Mouse (Mus musculus): ENCODE data around the gene Fam178b. TPM values are rescaled to one million over a fixed set of nuclear protein-coding genes. Genes with fewer than 3 reads are reported as not detected.

Gene Fam178b
- polyA plus RNA-seq, 1 experiment from 2014 or later: 0.28 TPM

- peak overlapping the region; percentile 100 for H3K4me3 ChIP-seq (ENCODE audit: low read length)
- WGBS: 81% methylated on average over 1 of the region's 1 CpGs
- H3K4me2 ChIP-seq (ENCODE audit: low read length): peak overlapping the region; percentile 72
- no peaks in the 10 kb centered on the region for H3K27me3 ChIP-seq (replicated peaks; ENCODE audit: control insufficient read depth, insufficient read depth, low read length)
- H3K9me3 ChIP-seq (ENCODE audit: control insufficient read depth, low read length): no peaks in the 10 kb centered on the region
- no peak overlapping the region for H3K27ac ChIP-seq (ENCODE audit: low read depth, low read length)
- ATAC-seq: no peak
- H3K36me3 ChIP-seq (ENCODE audit: control insufficient read depth, insufficient read depth, low read length): peaks cover 23% of the 10 kb centered on the region
- H3K9ac ChIP-seq (ENCODE audit: low read depth, low read length): peak overlapping the region; percentile 98
- H3K4me1 ChIP-seq (ENCODE audit: control insufficient read depth, insufficient read depth, low read depth, low read length): peaks cover 21% of the 10 kb centered on the region
These were observed 25.6 kb upstream of the Fam178b start for GRCm38 (mm10) chr1:36708626-36709025.

- H3K4me3 ChIP-seq (ENCODE audit: low read length): no peak overlapping the region
These were observed 24.8 kb upstream of the Fam178b start for GRCm38 (mm10) chr1:36707797-36708196.

GRCm38 (mm10) chr1:36707166-36707565 is 24.2 kb upstream of the Fam178b start:
- WGBS: 70% methylated on average over 2 of the region's 2 CpGs
- H3K27ac ChIP-seq (ENCODE audit: low read depth, low read length): no peak overlapping the region
- no peak overlapping the region for H3K9ac ChIP-seq (ENCODE audit: low read depth, low read length)
- no peak for ATAC-seq
- H3K4me1 ChIP-seq (ENCODE audit: control insufficient read depth, insufficient read depth, low read depth, low read length): peaks cover 21% of the 10 kb centered on the region
- peaks cover 29% of the 10 kb centered on the region for H3K36me3 ChIP-seq (ENCODE audit: control insufficient read depth, insufficient read depth, low read length)
- H3K4me2 ChIP-seq (ENCODE audit: low read length): no peak overlapping the region
- no peaks in the 10 kb centered on the region for H3K27me3 ChIP-seq (replicated peaks; ENCODE audit: control insufficient read depth, insufficient read depth, low read length)
- no peak overlapping the region for H3K4me3 ChIP-seq (ENCODE audit: low read length)
- H3K9me3 ChIP-seq (ENCODE audit: control insufficient read depth, low read length): no peaks in the 10 kb centered on the region

More at GRCm38 (mm10) chr1:36707797-36708196, 24.8 kb upstream of the Fam178b start:
- peaks cover 21% of the 10 kb centered on the region for H3K4me1 ChIP-seq (ENCODE audit: control insufficient read depth, insufficient read depth, low read depth, low read length)
- H3K27ac ChIP-seq (ENCODE audit: low read depth, low read length): no peak overlapping the region
- H3K36me3 ChIP-seq (ENCODE audit: control insufficient read depth, insufficient read depth, low read length): peaks cover 26% of the 10 kb centered on the region
- ATAC-seq: no peak
- no peaks in the 10 kb centered on the region for H3K9me3 ChIP-seq (ENCODE audit: control insufficient read depth, low read length)
- H3K27me3 ChIP-seq (replicated peaks; ENCODE audit: control insufficient read depth, insufficient read depth, low read length): no peaks in the 10 kb centered on the region
- peak overlapping the region; percentile 72 for H3K4me2 ChIP-seq (ENCODE audit: low read length)
- WGBS: 83% methylated on average over 3 of the region's 3 CpGs
- H3K9ac ChIP-seq (ENCODE audit: low read depth, low read length): peak overlapping the region; percentile 98

GRCm38 (mm10) chr1:36697030-36697429 is 14.0 kb upstream of the Fam178b start:
- H3K27me3 ChIP-seq (replicated peaks; ENCODE audit: control insufficient read depth, insufficient read depth, low read length): no peaks in the 10 kb centered on the region
- H3K4me3 ChIP-seq (ENCODE audit: low read length): no peak overlapping the region
- H3K4me1 ChIP-seq (ENCODE audit: control insufficient read depth, insufficient read depth, low read depth, low read length): peaks cover 7% of the 10 kb centered on the region
- peaks cover 39% of the 10 kb centered on the region for H3K36me3 ChIP-seq (ENCODE audit: control insufficient read depth, insufficient read depth, low read length)
- WGBS: 77% methylated on average over 5 of the region's 5 CpGs
- no peak overlapping the region for H3K4me2 ChIP-seq (ENCODE audit: low read length)
- ATAC-seq: no peak
- no peak overlapping the region for H3K9ac ChIP-seq (ENCODE audit: low read depth, low read length)
- H3K9me3 ChIP-seq (ENCODE audit: control insufficient read depth, low read length): no peaks in the 10 kb centered on the region
- H3K27ac ChIP-seq (ENCODE audit: low read depth, low read length): no peak overlapping the region

GRCm38 (mm10) chr1:36696411-36696810 is 13.4 kb upstream of the Fam178b start:
- no peak overlapping the region for H3K4me3 ChIP-seq (ENCODE audit: low read length)
- WGBS: 79% methylated on average over 6 of the region's 6 CpGs
- H3K27me3 ChIP-seq (replicated peaks; ENCODE audit: control insufficient read depth, insufficient read depth, low read length): no peaks in the 10 kb centered on the region
- H3K9ac ChIP-seq (ENCODE audit: low read depth, low read length): no peak overlapping the region
- ATAC-seq: no peak
- no peaks in the 10 kb centered on the region for H3K9me3 ChIP-seq (ENCODE audit: control insufficient read depth, low read length)
- peaks cover 33% of the 10 kb centered on the region for H3K36me3 ChIP-seq (ENCODE audit: control insufficient read depth, insufficient read depth, low read length)
- H3K27ac ChIP-seq (ENCODE audit: low read depth, low read length): no peak overlapping the region
- H3K4me2 ChIP-seq (ENCODE audit: low read length): no peak overlapping the region
- H3K4me1 ChIP-seq (ENCODE audit: control insufficient read depth, insufficient read depth, low read depth, low read length): peaks cover 8% of the 10 kb centered on the region

GRCm38 (mm10) chr1:36694871-36695270 is 11.9 kb upstream of the Fam178b start:
- peaks cover 19% of the 10 kb centered on the region for H3K36me3 ChIP-seq (ENCODE audit: control insufficient read depth, insufficient read depth, low read length)

GRCm38 (mm10) chr1:36691271-36692155 is 8.5 kb upstream of the Fam178b start, which contains the start of gene Cox5b:
Gene Cox5b (plus strand): TSS chr1:36691449.
- Histone ChIP-seq H3K4me3 (ENCODE audit: low read length) (peak within 1 kb of the TSS; percentile 88), H3K36me3 (ENCODE audit: control insufficient read depth, insufficient read depth, low read length) (peaks cover 10% of the 10 kb centered on the region), H3K27ac (ENCODE audit: low read depth, low read length) (peak within 1 kb of the TSS; percentile 71), H3K4me1 (ENCODE audit: control insufficient read depth, insufficient read depth, low read depth, low read length) (peaks cover 12% of the 10 kb centered on the region), H3K27me3 (replicated peaks; ENCODE audit: control insufficient read depth, insufficient read depth, low read length) (no peaks in the 10 kb centered on the region), H3K9me3 (ENCODE audit: control insufficient read depth, low read length) (no peaks in the 10 kb centered on the region), H3K9ac (ENCODE audit: low read depth, low read length) (peak within 1 kb of the TSS; percentile 88), H3K4me2 (ENCODE audit: low read length) (peak within 1 kb of the TSS; percentile 92)
- under 1% methylated on average over 58 of the region's 68 CpGs for WGBS
- peak; percentile 97 for ATAC-seq

More at GRCm38 (mm10) chr1:36694871-36695270, 11.9 kb upstream of the Fam178b start:
- no peak overlapping the region for H3K9ac ChIP-seq (ENCODE audit: low read depth, low read length)
- H3K4me2 ChIP-seq (ENCODE audit: low read length): no peak overlapping the region
- no peak overlapping the region for H3K4me3 ChIP-seq (ENCODE audit: low read length)
- peaks cover 12% of the 10 kb centered on the region for H3K4me1 ChIP-seq (ENCODE audit: control insufficient read depth, insufficient read depth, low read depth, low read length)
- no peak for ATAC-seq
- H3K27ac ChIP-seq (ENCODE audit: low read depth, low read length): no peak overlapping the region
- no peaks in the 10 kb centered on the region for H3K27me3 ChIP-seq (replicated peaks; ENCODE audit: control insufficient read depth, insufficient read depth, low read length)
- no peaks in the 10 kb centered on the region for H3K9me3 ChIP-seq (ENCODE audit: control insufficient read depth, low read length)
- WGBS: 94% methylated on average over 6 of the region's 6 CpGs

- Histone ChIP-seq H3K4me2 (ENCODE audit: low read length) (peak overlapping the region; percentile 92), H3K27ac (ENCODE audit: low read depth, low read length) (peak overlapping the region; percentile 56; the same call in 1 of the 2 replicates), H3K4me1 (ENCODE audit: control insufficient read depth, insufficient read depth, low read depth, low read length) (peaks cover 12% of the 10 kb centered on the region), H3K27me3 (replicated peaks; ENCODE audit: control insufficient read depth, insufficient read depth, low read length) (no peaks in the 10 kb centered on the region), H3K4me3 (ENCODE audit: low read length) (peak overlapping the region; percentile 88), H3K9ac (ENCODE audit: low read depth, low read length) (peak overlapping the region; percentile 68), H3K36me3 (ENCODE audit: control insufficient read depth, insufficient read depth, low read length) (peaks cover 10% of the 10 kb centered on the region), H3K9me3 (ENCODE audit: control insufficient read depth, low read length) (no peaks in the 10 kb centered on the region)
- peak; percentile 38 for ATAC-seq
- 62% methylated on average over 11 of the region's 11 CpGs for WGBS
These were observed 7.8 kb upstream of the Fam178b start for GRCm38 (mm10) chr1:36690671-36691235.

- H3K36me3 ChIP-seq (ENCODE audit: control insufficient read depth, insufficient read depth, low read length): no peaks in the 10 kb centered on the region
- no peak overlapping the region for H3K27ac ChIP-seq (ENCODE audit: low read depth, low read length)
- no peak overlapping the region for H3K4me3 ChIP-seq (ENCODE audit: low read length)
- no peaks in the 10 kb centered on the region for H3K27me3 ChIP-seq (replicated peaks; ENCODE audit: control insufficient read depth, insufficient read depth, low read length)
- H3K4me1 ChIP-seq (ENCODE audit: control insufficient read depth, insufficient read depth, low read depth, low read length): no peaks in the 10 kb centered on the region
- H3K9me3 ChIP-seq (ENCODE audit: control insufficient read depth, low read length): no peaks in the 10 kb centered on the region
- H3K4me2 ChIP-seq (ENCODE audit: low read length): no peak overlapping the region
- no peak overlapping the region for H3K9ac ChIP-seq (ENCODE audit: low read depth, low read length)
- WGBS: 12% methylated on average over 13 of the region's 13 CpGs
- ATAC-seq: peak; percentile 82
These were observed 956 bp upstream of the Fam178b start for GRCm38 (mm10) chr1:36683810-36684467.
